Mouse (Mus musculus) cerebellum, postnatal 14 days (tissue): ENCODE results near the gene Cpne7.

ENCODE experiments used
- DNase-seq, 2 experiments: peaks; one replicate each; pipeline ENCODE4 v3.0.0; 2021; ENCODE audit warnings: mixed read lengths in 2 of 2

The Cpne7 gene

DNA sequence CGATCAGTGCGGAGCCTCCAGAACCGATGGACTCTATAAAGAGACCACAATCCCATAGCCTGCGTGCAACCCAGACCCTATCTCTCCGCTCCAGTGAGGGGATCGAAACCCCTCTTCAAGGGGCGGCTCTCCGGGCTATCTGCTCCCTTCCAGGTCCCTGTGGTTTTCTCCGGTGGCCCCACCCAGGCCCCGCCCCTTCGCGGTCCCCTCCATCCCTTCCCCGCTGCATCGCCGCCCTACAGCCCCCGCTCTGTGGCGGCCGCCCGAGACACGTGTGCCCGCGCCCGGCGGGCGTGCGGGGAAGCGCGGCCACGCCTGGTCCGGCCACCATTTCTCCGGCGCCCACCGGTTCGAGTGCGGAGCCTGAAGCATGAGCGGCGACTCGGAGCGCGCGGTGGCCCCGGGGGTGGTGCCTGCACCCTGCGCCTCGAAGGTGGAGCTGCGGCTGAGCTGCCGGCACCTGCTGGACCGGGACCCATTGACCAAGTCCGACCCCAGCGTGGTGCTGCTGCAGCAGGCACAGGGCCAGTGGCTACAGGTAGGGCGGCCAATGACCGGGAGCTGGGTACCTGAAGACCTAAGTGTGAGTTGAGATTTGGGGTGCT is at the start of gene Cpne7:
Cpne7 (plus strand) TSS at position 248 of the 605 bp plus-strand sequence.
- DNase-seq = peak in 1 of 2 experiments; percentile 52

DNA sequence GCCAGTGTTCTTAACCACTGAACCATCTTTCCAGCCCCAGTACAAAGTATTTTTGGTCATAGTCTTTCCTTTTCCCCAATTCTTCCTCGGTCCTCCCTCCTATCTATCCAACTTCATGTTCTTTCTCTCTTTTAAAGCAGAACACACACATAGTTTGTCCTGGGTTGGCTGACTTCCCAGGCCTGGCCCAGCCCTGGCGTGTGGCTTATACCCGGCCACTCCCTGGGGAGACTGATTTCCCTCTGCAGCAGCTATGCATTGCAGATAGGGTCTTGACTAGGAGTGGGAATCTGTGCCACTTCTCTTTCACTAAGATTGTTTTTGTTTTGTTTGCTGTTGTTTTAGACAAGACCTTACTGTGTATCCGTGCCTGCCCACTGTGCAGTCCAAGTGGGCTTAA is 46.0 kb upstream of the Cpne7 start:
- DNase-seq = peak in 1 of 2 experiments; percentile 16

DNA sequence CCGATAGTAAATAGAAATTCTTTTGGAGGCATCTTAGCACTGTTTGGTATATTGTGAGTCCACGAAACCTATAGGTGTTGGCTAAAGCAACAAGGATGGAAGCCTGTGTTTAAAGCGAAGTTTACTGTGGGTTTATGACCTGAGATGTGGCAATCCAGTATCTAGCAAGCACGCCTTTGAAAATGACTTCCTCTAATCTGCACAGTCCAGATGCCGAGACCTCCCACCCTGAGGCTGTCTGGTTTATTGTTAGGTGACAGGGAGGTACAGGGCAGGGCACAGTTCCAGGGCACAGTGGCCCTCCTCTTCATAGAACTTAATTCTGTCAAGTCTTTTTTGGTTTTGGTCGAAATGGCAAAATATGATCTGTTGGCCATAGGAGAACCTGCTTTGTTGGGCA is 40.0 kb upstream of the Cpne7 start:
- no peak for DNase-seq

DNA sequence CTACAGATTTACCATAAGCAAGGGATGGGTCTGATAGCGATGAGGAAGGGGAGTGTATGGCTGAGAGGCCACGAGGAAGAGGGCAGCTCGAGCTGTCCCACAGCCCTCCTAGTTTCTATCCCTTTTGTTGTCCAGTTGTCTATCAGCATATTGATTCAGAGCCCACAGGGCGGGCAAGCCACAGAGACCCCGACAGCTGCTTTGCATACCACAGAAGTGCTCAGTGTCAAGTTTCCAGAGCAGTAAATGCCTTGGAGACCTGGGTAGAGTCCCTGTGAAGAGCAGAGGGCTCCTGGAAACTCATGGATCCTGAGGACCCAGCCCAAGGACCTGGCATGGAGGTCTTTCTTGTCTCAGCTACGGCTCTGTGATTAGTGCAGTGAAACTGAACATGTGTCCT is 34.2 kb upstream of the Cpne7 start:
- no peak for DNase-seq

DNA sequence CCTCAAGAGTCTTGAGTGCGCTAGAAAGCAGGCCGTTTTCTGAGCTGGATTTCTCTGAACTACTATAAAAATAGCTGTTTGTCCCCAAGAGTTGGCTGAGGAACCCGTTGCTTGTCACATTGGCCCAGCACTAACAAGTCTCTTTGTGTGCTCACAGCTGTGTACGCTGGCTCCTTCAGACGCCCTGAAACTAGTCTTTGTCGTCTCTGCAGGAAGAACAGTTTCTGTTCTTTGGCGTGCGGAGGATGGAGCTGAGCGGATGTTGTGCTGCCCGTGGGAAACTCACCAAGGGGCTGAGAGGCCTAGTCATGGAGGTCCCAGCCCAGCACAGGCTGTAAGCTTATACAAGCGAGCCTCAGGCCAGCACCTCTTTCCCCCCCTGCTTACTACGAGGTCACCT is 33.6 kb upstream of the Cpne7 start:
- DNase-seq = peak in 1 of 2 experiments; percentile 11

DNA sequence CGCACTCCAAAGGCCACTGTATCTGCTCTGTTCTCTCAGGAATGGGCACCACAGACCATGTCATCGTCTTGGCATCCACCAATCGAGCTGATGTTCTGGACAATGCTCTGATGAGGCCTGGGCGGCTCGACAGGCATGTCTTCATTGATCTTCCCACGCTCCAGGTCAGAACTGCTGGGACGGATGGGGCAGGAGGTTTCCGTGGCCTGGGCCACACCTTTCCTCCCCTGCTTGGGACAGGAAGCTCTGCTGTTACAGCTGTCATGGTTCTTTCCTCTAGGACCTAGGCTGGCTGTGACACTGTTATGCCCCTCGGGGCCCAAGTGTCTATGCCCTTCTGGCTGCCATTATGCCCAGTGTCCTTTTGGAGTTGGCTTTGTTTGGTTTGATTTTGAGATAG is 29.9 kb upstream of the Cpne7 start:
- DNase-seq = no peak

DNA sequence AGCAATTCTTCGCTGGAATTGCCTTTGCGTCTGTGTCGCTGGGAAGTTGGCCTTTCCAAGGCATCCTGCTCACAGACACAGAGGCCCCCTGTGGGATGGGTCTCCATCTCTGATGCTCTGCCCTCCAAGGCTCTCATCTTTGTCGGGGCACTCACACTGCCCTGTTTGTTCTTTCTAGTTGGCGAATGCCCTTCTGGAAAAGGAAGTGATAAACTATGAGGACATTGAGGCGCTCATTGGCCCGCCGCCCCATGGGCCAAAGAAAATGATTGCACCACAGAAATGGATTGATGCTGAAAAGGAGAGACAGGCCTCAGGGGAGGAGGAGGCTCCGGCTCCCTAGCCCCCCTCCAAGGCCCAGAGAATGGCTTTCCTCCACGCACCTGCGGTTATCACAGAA is 20.0 kb upstream of the Cpne7 start:
- peak in 1 of 2 experiments; percentile 13 for DNase-seq

DNA sequence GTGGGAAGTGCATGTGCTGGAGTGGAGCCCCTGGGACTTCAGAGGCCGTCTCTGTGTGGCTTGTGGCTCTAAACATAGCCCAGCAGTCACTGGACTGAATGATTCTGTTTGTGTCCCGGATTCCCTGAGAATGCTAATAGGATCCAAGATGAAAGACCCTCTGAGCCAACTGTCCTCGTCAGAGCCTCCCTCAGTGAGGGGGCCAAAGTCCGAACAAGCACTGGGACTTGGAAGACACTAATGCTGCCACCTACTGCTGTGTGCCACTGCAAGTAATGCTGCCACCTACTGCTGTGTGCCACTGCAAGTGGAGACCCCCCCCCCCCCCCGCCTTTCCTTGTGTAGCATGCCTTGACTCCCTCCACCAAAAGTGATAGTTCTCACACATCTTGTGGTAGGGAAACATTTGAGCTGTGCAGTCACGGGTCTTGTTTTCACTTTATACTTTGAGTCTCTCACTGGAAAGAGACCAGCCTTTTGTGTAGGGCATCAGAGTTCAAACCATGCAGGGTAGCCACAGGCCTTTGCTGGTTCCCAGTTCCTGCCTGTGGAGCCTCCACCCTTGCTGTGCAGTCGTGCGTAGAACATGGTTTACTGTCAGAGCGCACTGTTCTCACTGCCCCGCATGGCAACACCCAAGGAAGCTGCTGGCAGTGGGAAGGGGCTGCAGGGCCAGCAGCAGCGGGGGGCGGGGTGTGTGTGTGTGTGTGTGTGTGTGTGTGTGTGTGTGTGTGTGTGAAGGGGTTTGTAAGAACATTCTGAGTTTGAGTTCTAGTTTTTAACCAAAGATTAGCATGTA is 19.2 kb upstream of the Cpne7 start:
- DNase-seq = peak in 1 of 2 experiments; percentile 27

DNA sequence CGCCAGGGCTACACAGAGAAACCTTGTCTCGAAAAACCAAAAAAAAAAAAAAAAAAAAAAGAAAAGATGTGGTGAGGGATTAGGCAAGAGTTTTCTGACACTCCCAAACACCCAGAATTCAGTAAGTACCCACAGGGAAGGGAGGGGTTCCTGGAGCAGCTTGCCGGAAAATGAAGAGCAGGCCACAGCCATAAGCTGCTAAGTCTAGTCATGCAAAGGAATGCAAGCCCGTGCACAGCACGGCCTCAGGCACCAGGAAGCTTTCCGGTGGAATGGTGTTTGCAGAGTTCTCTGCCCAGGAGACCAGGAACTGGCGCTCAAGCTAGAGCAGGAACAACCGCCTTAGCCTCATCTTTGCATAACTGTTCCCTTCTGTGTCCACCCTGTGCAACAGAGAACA is 16.9 kb upstream of the Cpne7 start:
- DNase-seq = no peak

DNA sequence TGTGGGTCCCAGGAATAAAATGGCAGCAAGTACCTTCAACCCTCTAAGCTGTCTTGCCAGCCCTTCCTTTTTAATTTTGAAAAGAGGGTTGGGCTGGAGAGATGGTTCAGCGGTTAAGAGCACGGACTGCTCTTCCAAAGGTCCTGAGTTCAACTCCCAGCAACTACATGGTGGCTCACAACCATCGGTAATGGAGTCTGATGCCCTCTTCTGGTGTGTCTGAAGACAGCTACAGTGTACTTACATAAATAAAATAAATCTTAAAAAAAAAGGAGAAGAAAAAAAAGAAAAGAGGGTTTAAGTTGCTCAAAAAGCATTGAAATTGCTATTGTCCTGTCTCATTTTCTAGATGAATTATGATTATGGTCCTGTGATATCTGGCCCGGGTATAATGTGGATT is 15.9 kb upstream of the Cpne7 start:
- DNase-seq = no peak

DNA sequence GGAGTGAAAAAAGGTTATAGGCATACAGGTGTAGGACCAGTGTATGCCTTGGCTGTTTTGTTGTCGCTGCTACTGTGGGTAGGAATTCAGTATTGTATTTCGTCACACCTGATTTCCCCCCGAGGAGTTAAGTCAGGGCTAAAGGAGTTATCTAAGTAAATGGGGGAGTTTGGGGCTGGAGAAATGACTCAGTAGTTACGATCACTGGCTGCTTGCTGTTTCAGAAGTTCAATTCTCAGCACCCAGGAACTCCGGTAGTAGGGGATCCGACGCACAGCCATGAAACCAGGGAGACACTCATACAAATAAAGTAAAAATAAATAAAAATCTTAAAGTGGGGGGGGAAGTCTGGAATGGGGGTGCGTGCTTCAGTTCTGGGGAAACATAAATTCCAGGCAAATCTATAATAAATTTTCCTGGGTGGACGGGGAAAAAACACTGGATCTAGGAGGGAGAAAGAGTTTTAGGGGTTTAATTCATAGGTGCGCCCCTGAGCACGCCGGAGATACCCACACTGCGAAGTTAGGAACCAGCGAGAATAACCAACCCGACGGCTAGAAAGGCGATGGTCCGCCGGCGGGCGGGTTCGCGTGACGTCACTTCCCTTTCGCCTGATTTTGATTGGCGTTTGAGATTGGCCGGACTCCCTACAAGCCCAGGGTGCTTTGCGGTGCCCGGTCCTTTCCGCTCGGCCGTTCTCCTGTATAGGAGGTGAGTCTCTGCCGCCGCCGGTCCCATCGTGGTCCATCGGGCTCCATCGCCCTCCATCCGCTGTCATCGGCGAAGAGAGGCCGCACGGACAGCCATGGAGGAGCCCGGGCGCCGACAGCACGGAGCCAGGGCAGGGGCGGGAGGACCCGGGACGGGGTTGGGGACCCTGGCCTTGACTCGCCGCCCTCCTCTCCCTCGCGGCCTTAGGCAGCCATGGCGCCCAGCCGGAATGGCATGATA is 15.2 kb upstream of the Cpne7 start, which contains the start of gene Rpl13:
Rpl13 (plus strand) TSS at position 616 of the 951 bp plus-strand sequence.
- DNase-seq = peak; percentile 99

DNA sequence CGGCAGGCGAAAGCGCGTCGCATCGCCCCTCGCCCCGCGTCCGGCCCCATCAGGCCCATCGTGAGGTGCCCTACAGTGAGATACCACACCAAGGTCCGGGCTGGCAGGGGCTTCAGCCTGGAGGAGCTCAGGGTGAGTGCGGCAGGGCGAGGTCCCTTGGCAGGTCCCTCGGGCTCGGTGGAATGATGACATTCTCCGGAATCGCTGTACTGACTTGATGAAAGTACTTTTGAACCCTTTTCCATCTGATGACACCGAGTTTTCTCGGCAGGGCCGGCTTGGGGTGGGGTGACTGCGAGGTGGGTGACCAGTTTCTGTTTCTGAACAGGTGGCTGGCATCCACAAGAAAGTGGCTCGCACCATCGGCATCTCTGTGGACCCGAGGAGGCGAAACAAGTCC is 14.3 kb upstream of the Cpne7 start:
- DNase-seq = peak in 1 of 2 experiments; percentile 35

DNA sequence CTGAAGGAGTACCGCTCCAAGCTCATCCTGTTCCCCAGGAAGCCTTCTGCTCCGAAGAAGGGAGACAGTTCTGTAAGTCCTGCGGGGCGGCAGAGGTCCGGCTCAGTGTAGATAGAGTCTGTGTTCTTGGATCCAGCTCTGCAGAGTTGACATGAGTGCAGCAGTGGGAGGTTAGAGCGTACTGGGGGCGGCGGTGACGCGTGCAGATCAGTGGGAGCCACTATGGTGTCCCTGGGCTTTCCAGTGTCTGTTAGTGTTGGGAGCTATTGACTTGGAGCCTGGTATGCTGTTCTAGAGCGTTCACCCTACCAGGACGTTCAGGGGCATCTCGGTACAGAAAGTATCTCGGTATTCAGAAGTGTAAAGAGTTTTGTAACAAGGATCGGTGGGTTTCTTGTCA is 13.9 kb upstream of the Cpne7 start:
- no peak for DNase-seq

DNA sequence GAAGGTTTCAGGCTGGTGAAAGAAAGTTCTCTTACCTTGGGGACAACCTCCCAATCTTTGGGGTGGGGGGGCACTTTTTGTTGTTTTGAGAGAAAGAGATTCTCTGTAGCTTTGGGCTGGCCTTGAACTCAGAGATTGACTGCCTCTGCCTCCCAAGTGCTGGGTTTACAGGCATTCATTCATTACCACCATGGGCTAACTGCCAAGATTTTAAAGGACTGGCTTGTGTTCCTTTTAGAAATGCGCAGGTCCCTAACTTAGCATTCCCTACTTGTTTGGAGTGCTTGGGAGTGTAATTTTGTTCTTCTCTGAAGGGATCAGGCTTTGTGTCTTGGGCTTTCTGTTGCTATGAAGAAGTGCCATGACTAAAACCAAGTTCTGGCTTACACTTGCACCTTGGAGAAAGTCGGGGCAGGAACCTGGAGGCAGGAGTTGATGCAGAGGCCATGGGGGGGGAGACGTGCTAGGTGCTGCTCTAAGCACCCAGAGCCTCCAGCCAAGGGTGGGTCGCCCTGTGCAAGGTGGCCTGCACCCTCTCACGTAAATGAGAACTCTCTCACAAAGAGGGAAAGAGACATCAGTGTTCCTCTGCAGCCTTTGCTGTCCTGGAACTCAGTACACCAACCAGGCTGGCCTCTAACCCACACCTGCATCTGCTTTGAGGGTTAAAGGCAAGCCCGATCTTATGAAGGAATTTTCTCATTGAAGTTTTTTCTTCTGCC is 13.0 kb upstream of the Cpne7 start:
- no peak for DNase-seq

DNA sequence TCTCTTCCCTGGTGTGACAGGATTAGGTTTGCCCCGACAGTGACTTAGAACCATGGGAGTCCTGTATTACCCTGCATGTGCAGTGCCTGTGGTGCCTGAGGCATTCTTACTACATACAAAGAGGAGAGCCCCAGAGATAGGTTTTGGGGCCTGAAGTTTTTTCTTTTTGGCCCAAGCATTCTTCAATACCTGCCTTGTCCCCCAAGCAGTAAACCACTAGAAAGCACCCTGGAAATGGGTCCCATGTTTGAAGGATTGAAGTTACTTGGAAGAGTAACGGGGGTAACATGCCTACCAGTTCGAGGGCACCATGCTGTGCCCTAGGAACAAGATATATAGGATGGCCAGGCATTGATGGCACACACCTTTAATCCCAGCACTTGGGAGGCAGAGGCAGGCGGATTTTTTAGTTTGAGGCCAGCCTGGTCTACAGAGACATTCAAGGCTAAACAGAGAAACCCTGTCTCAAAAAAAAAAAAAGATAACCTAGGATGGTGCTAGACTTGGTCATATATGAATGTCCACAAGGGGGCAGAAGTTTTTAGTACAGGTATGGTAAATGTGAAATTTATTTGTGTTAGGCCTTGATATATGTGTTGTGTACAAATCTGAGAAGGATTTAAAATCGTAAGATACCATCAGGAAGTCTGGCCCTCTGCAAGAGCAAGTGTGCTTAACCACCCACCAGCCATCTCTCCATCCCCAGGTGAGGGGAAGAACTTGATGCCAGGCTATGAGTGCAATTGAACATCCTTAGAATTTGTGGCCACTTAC is 11.4 kb upstream of the Cpne7 start:
- peak; percentile 54 to 60 for DNase-seq

DNA sequence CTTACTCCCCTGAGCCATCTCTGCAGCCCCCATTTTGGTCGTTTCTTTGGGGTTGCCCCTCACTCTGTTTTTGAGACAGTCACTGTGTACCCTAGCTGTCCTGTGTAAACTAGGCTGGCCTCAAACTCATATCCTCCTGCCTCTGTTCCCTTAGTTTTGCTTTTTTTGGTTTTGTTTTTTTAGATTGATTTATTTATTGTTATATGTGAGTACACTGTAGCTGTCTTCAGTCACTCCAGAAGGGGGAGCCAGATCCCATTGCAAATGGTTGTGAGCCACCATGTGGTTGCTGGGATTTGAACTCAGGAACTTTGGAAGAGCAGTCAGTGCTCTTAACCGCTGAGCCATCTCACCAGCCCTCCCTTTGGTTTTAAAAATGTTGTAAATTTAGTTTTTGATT is 10.6 kb upstream of the Cpne7 start:
- DNase-seq = peak in 1 of 2 experiments; percentile 53

DNA sequence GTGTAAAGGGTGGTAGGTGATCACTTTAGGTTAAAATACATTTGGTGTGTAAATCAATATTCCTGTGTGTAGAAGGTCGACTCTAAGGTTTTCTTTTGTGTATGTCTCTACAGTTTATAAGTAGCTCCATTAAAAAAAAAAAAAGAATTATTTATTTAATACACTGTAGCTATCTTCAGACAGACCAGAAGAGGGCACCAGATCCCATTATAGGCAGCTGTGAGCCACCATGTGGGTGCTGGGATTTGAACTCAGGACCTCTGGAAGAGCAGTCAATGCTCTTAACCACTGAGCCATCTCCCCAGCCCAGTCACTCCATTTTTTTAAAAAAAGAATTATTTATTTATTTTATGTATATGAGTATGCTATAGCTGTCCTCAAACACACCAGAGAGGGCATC is 9.2 kb upstream of the Cpne7 start:
- no peak for DNase-seq

DNA sequence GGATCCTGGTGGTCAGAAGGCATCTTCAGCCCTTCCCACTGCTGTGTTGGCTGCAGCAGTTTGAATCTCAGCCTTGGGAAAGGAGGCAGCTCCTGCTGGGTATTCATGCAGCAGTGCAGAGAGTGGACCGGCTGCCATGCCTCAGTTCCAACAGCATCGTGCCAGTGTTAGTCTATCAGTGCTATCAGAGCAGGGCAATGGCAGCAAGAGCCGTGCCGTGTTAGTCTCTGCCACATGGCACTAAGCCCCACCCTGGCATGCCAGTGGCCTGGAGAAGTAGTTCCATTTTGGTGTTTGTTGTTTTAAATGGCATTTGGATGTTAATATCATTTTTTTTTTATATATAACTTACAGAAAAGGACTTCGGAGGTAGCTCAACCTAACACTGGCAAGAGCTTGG is 8.2 kb upstream of the Cpne7 start:
- peak in 1 of 2 experiments; percentile 52 for DNase-seq

DNA sequence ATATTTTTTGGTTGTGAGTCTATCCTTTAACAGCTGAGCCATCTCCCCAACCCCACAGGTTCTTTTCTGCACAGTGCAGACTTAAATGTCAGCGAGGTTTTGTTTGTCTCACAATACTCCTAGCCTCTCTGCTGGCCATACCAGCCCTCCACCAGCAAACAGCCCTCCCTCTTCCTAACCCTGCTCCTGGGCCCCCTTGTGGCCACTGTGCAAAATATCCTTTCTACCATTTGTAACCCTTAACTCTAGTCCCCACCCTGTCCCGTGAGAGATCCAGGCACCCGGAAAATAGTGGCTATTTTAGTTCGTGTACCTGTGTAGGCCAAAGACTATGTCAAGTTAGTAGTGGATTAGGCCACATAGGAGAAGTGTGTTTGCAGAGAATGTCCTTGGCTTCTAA is 6.5 kb upstream of the Cpne7 start:
- peak; percentile 60 to 76 for DNase-seq

DNA sequence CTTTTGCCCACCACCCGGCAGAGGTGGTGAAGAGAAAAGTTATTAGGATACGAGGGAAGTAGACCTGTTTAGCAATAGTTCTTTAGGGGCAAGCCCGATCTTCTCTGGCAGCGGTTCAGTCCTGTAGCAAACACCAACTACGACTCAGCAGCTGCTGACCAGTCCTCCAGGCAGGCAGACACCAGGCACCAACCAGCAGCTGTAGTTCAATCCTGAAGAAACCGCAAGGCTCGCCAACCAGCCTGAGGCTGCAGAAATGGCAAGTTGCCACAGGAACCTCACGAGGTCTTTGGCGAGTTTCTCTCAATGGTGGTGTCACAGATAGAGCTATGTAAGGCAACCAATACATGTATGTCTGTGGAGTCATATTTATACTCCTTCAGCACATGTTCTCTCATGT is 4.3 kb upstream of the Cpne7 start:
- DNase-seq = no peak

DNA sequence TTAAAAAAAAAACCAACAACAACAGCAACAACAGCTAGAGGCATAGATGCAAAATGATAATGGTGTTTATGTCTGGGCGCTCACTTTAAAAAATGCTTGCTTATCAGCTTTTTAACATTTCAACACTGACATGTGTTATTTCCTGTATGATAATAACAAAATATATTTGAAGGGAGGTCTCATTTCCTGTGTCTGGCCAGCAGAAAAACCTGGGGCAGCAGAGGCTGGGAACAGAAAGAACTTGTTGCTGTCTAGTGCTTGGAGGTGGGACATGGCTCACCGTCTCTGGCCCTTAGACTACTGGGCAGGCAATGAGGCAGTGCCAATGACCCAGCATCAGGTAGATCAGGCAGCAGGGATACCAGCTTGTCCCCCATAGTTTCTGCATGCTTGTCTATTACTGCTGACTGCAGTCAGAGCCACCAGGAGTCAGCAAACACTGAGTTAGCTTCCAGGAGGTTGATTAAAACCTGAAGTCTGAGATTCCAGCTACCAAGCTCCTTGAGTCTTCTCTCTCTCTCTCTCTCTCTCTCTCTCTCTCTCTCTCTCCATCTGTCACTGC is 3.2 kb upstream of the Cpne7 start:
- no peak for DNase-seq
